Mouse (Mus musculus) inflammation-experienced regulatory T-cells (primary cell): Measurements from ENCODE around the gene Col5a2. TPM values are rescaled to one million over a fixed set of nuclear protein-coding genes. Genes with fewer than 3 reads are reported as not detected.

ENCODE experiments used
- polyA plus RNA-seq, 2 experiments: library from polyadenylated mRNA; unstranded; fragments of 100-300 nt; shearing (Covaris generic); gene quantifications; one replicate each; pipeline ENCODE4 v1.2.1; 2017

Gene Col5a2
- 1 to 10 TPM in 1 of 2 experiments, under 1 TPM in 1; 0.28 to 1.2 TPM for polyA plus RNA-seq

DNA sequence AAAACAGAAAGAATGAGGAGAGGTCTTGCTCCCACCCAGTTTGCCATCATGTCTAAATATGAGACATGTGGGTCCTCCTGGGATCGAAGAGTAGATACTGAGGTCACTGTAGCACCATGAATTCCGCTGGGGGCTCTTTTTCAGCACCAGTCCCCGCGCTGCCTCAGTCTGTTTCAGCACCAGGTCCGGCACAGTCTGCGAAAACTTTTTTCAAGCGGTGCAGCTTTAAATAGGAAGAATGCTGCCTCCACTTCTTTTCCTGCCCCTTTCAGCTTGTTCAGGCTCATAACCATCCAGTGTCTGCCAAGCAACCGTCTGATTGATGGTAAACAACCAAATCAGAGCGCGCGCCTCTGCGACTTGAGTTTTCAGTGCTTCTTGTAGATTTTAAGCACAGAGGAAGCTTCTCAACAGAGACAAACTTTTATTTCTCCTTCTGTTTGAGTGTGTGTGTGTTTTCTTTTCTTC, at the start of gene Col5a2:
Col5a2 (minus strand) TSS at position 418 of the 468 bp plus-strand sequence.

Other genes with a start within 250 kb of the Col5a2 start
- under 1 TPM; 0.28 to 0.40 TPM for gene Col3a1, start 191.7 kb downstream of the Col5a2 start, polyA plus RNA-seq